Mouse (Mus musculus) left cerebral cortex, postnatal 14 days (tissue): ENCODE results near the gene Gm49450. TPM values are rescaled to one million over a fixed set of nuclear protein-coding genes. Genes with fewer than 3 reads are reported as not detected.

Experiments
- DNase-seq, 2 experiments: peaks; one replicate each; pipeline ENCODE4 v3.0.0; 2021 to 2022; ENCODE audit warnings: low spot score in 2 of 2, mixed read lengths in 1 of 2
- intact Hi-C: fragments of 180-260 bp; cut with DNase I; formaldehyde crosslinking; loops from one replicate; pipeline ENCODE4 v1.15.1; 2025
- total RNA-seq, 2 experiments: library from RNA; stranded (reverse); gene quantifications; 2 replicates each; pipeline ENCODE4 v1.2.3; 2021

The Gm49450 gene
- total RNA-seq, 2 experiments from 2014 or later = not detected

DNA sequence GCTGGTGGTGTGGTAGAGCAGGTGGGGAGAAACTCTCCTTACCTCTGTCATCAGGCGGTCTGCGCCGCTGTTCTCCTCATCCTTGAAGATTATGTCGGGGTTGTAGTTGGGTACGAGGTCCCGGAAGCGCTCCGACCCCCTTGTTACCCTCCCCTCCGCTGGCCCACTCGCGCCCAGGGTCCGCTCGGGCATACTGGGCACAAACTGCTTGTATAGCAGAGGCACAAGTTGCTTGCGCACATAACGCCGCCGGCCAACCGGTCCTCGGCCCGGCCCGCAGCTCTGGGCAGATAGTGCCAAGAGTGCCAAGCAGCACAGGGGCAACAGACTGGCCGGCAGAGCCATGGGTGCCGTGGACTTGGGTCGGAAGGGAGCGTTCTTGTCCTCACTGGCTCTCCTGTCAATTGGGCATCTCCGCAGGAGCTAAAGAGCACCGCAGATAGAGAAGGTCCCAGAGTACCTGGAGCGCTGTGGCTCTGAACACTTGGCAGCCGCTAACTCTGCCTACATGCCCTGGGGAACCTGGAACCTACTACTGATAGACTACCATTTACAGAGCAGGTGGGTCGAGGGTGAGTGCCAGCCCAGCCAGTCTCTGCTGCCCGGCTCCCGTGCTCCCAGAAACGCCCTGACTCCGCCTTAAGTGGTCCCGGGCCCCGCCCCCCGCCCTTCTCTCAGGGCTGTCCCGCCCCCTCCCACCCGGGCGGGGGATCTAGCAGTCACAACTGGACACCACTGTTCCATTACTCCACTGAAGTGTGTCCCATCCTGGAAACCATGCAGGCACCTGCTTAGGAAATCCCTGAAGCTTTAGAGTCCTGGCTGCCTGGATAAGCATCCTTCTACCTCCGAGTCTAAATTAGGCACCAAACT lies 55.2 kb downstream of the Gm49450 start, which contains the start of gene Dhh:
TSS of gene Dhh (minus strand) at position 613 of the 873 bp plus-strand sequence.
- no peak for DNase-seq
- intact Hi-C loops = no loop called here

DNA sequence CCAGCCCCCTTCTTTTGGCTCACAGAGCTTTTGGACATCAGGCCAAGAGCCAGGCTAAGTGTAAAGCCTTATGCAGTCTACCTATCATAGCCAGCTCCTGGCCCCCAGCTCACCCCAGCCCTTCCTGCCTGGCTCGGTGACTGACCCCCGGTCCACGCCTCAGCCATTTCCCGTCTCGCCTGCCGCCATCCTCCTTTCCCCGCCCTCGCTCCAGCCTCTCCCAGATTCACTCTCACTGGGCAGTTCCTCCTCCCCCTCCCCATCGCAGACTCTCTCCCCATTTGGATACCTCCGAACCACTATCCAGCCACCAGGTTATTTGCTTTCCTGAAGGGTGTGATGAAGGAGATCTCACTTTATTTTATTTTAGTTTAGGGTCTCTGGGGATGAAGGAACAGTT lies 55.9 kb downstream of the Gm49450 start:
- intact Hi-C loops = no loop called here
- no peak for DNase-seq

DNA sequence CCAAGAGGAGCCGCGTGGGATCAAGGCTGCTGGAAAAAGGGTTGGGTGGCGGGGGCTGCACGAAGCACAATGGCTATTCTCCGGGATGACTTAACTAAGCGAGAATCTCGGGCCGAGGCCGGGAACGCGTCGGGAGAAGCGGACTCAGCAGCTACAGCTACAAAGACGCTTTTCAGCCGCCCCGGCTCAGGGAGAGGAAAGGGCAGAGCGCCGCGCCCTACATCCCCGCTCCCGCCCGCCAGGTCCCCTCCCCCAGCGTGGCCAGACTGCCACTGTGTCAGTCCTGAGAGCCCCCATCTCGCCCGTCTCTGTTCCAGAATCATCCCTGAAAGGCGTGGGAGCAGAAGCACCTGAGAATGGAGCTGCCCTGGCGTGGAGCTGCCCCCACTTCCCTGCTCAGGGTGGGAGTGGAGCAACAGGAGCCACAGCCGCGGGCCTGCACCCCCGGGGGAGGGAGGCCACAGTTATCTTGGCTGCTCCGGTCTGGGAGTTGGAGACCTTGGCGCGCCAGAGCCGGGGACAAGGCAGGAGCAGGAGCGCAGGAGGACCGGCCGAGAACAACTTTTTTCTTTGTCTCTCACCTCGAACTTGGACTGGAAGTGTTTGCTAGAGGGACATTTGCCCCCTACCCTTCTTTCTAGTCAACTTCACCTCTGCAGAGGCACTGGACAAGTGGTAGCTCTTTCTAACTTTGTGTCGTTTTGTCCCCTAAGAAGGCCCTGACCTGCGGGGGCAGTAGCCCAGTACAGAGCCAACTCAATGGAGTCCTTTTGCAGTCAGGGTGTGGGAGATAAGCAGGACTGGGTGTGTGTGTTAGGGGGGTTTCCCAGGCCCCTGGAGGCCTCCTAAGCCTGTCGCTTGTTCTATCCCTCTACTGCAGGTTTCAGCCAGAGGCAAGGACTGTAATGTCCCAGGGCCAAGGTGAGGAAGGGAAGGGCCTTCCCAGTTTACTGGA lies 57.4 kb downstream of the Gm49450 start:
- intact Hi-C loops = no loop called here
- DNase-seq = no peak

DNA sequence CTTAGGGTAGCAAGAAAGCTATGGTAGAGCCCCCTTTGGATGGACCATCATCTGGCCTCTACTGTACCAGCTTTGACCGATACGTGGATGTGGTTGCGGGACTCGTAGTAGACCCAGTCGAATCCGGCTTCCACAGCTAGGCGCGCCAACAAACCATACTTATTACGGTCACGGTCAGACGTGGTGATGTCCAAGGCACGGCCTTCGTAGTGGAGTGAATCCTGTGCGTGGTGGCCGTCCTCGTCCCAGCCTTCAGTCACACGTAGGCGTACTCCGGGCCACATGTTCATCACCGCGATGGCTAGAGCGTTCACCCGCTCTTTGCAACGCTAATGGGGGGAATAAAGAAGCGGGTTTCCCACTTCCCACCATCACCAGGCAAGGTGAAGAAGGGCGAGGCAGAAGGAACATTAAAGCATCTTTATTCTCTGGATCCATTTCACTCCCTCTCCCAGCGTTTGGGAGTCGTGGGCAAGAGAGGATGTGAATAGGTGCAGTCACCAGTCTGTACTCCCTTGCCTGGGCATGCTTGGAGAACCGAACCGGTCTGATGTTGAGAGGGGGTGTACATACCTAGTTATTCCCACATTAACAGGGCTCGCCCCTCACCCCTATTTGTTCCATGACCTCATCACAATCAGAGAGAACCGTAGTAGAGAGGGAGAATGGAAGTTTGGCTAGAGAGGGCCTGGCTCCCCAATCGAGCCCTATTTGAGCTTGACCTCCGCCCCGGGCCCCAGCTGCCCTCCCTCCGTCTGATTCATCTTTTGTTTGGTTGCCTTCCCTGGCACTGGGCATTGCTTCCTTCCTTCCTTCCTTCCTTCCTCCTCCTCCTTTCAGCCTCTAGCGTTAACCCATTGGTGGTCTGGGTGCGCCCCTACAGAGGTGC lies 58.4 kb downstream of the Gm49450 start:
- intact Hi-C loops = loop anchor here (5.0 kb wide), 1 partner anchor 32 kb away; no protein-coding TSS in a partner anchor
- no peak for DNase-seq

DNA sequence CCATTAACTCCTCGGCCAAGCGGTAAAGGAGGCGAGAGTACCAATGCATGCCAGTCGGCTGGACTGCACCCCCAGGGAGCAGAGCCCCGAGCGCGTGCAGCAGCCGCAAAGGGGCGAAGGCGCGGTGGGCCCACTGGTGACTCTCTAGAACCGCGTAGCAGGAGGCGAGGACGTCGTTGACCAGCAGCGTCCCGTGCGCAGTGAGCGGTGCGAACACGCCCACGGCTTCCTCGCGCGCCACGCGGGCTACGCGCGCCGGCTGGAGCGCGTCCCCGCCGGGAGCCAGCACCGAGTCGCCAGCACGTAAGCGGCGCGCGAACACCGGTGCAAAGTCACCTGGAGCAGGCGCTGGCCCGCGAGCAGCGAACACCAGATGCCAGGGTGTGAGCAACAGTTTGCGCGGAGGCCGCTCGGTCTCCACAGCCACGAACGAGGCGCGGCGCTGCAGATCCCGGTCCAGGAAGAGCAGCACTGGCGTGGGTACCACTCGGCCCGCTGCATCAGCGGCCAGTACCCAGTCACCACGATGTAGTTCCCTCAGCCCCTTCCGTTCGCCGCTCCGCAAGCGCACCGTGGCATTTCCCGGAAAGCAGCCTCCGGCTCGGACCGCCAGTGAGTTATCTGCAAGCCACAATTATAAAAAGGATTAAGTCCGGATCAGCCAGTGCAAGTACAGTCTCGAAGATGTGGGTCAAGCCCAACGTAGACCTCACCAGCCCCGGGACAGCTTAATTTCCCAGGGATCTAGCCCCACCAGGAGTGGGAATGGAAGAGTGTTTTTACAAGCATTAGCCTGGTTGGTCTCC lies 59.2 kb downstream of the Gm49450 start, which contains the start of gene Rhebl1:
TSS of gene Rhebl1 (minus strand) at position 601 of the 806 bp plus-strand sequence.
- DNase-seq = no peak
- intact Hi-C loops = loop anchor here (5.0 kb wide), 1 partner anchor 33 kb away; no protein-coding TSS in a partner anchor

DNA sequence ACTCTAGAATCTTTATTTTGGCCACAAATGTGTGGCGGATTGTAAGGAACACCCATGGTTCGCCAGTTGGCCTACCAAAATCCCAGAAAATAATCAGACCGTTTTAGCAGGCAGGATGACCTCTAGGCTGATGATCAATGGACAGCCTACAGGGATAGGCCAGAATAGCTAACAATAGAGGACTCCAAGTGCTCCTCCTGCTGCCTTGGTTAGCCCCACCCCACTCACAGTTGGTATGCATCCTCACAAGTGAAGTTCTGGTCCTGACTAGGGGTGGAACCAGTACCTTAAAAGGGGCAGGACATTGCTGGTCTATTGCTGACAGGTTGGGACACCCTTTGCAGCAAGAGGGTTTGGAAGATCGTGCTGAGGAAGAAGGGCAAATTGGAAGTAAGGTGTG lies 60.3 kb downstream of the Gm49450 start:
- intact Hi-C loops = loop anchor here (5.0 kb wide), 1 partner anchor 34 kb away; no protein-coding TSS in a partner anchor
- no peak for DNase-seq

DNA sequence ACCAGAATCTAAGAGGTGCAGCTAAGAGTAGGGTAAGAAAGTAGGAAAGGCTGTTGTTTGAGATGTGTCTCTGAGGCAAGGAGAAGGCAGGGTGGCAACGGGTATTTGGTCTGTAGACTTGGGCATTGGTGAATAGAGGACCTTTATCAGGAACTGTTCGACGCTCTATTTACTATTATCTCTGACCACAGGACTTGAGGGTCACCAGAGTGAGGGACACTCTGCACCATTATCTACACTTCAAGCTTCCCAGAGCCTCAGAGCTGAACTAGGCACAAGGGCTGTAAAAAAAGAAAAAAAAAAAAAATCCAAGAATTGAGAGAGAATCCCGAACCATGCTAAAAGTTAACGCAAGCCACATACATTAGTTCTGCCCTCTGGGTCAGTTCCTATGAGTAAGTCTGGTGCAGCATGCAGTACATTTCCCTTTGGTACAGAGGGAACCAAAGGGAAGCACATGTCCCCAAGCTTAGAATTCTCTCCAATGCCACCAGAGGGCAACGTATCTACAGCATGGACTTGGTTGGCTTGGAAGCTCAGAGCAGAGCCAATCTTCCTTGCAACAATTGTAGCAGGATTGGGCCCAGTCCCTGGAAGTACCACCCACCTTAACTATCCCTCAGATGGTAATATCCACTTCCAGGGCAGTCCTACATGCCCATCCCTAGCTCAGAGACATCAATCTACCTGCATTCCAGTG lies 61.3 kb downstream of the Gm49450 start:
- intact Hi-C loops = loop anchor here (1.0 to 5.0 kb wide), 2 partner anchors 35 to 101 kb away; no protein-coding TSS in a partner anchor
- peak; percentile 72 to 87 for DNase-seq

DNA sequence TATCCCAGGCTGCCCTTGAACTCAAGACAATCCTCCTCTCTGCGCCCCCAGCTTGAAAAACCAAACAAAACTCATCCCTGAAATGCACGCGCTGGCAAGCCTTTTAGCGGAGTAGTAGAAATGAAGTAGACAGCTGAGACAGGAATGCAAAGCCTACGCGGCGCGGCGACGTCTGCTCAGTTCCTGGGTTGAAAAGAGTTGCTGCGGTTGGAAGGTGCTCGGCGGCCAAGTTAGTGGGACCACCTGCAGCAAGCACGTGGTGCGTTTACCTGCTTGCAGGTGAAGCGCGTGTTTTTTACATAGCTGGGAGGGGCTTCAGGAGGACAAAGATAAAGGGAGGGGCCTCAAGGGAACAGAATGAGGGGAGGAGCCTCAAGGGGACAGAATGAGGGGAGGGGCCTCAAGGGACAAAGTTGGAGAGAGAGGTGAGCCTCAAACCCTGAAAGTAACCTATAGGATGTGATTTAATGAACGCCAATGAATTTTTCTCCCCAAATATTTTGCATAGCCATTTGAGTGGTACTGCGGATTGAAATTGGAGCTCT lies 62.1 kb downstream of the Gm49450 start:
- intact Hi-C loops = loop anchor here (5.0 kb wide), 1 partner anchor 36 kb away; no protein-coding TSS in a partner anchor
- DNase-seq = no peak

DNA sequence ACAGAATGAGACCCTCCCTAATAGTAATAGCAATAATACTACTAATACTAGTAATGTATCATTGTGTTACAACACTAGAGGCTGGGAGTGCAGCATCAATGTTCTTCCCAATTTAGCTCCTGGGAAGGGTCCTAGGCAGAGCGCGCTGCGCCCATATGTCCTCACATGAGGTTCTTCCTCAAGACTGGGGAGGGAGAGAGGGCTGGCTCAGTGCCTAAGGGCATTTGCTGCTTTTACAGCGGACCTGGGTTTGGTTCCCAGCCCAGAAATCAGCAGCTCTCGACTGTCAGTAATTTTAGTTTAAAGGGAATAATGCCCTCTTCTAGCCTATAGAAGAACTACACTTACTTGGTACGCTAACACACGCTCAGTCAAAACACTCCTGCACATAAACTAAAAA lies 65.8 kb downstream of the Gm49450 start:
- intact Hi-C loops = no loop called here
- DNase-seq = no peak

DNA sequence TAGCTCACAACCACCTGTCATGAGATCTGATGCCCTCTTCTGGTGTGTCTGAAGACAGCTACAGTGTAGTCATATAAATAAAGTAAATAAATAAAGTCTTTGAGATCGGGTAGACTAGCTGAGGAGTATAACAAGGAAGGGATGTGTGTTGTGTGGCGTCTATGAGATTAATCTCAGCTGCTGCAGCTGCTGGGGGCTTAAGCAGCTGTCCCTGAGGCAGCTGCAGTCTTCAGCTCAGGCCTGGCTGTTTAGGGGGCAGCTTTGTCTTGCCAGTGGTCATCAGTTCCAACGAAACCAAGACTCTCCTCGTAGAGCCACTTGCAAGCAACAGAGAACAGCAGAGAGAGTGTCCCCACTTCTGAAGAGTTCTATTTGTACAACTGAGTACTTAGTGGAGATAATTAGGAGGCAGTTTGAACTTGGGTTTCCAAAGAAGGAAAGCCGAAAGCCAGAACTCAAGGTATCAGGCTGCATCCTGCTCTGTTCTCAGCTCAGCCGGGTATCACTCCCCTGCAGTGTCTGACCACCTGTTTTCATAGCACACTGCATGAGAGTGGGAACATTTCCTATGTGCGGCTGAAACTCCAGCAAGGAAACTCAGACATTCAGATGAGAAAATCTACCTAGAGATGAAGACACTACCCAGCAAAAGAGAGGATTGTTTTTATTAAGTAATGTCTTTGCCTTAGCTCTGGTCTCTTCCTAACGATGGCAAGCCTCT lies 66.5 kb downstream of the Gm49450 start:
- DNase-seq = no peak
- intact Hi-C loops = no loop called here

DNA sequence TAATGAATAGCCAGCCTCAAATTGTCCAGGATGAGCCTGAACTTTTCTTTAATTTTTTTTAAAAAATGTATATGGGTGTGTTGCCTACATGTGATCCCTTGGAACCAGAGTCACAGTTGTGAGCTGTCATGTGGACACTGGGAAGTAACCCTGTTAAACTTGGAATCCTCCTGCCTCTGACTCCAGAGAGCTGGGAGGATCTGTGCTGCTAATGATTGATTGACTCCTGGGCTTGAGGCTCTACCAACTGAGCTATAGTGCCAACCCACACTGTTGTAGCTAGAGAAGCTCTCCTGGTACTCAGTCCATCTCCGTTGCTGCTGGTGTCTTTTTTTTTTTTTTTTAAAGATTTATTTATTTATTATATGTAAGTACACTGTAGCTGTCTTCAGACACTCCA lies 69.2 kb downstream of the Gm49450 start:
- no peak for DNase-seq
- intact Hi-C loops = loop anchor here (5.0 kb wide), 1 partner anchor 33 kb away; the partner anchor contains the start of gene Lmbr1l

DNA sequence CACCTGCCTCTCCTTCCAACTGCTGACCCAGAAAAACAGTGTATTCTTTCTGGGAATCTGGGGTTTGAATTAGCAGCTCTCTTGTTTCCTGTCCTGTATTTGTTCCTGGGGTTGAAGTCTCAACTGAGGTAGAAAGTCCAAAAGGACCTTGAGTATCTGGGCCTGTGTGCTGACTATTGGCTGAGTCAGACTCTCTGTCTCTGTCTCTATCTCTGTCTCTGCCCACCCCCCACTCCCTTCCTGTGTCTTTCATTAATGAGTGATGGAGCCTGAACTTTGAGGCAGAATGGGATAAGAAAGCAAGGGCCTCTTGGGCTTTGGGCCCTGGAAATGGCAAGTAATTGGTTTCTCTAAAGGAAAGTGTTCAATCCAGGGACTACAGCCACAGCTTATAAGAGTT lies 69.7 kb downstream of the Gm49450 start:
- no peak for DNase-seq
- intact Hi-C loops = loop anchor here (5.0 kb wide), 1 partner anchor 34 kb away; the partner anchor contains the start of gene Lmbr1l
